Mouse (Mus musculus) urinary bladder, postnatal 25 days (tissue): ENCODE data around the gene Rb1.
A peak's percentile ranks its signal among the peaks of the same experiment; 100 is the strongest.

ENCODE experiments used
- DNase-seq: peaks from one replicate; pipeline ENCODE4 v3.0.0; 2022; ENCODE audit warnings: low spot score

The Rb1 gene

DNA sequence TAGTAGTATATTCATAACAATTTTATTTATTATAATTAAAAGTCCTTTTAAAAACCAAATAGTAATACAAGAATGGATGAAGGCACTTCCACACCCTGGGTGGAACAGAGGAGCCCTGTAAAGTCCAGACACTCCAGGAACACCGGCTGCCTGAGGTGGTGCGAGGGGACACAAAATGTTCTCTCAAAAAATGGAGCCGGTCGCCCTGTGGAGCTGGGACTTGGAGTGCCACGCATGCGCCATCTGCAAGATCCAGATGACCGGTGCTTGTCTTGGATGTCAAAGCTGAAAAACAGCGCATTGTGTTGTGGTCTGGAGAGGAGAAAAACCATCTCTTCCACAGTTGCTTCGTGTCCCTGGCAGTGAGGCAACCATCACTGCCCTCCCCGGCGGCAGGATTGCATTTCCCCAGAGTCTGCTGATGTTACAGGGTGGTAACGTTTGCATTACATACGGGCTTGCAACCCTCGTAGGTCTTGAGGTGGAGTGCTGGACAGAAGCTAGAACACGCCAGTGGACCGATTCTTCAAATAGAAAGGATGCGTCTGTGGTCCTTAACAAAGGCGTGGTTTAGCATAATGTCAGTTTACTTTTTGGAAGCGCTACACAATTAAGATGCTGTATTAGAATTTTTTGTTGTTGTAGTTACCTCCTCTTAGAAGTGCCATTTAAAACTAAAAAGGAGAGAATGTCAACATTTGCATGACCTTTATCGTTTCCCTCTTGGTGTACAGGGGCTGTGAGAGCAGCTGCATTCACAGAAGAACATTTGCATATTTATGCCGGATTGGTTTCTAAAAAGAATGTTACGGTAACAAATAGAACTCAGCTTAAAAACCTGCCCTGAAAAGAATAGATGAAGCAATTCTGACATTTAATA, 9.5 kb upstream of the Rb1 start:
- DNase-seq, result no peak

DNA sequence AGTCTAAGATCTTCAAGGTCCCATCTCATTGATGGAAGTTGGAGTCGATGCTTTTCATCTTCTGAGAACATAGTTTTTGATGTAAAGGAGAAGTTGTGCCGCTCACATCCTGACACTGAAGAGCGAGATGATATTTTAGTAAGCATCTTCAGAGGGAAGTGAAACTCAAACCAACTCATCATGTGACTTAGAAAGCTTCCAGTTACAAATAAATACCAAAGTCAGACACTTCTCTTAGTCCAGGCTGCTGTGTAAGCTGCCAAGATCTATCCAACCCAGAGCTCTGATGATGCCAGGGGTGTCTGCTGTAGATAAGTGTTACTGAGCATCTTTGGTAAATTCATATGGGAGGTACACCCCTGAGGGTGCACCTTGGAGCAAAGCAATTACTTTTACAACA, 8.3 kb upstream of the Rb1 start:
- no peak for DNase-seq

DNA sequence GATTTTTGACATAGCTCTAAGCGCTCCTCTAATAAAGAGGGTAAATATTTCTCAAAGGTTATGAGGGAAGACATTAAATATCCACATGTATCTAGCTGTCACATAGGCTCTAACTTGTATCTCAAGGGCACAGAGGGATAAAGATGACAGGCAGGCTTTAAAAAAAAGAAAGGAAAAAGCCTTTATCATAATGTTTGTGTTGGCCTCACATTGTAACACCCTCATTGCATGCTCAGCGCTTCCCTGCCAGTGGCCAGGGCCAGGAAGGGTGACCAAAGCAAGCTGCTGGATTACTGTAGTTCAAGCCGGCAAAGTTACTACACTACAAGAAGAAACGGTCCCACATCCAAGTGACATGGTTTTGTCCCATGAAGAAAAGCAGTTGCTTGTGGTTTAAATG, 5.8 kb upstream of the Rb1 start:
- no peak for DNase-seq

DNA sequence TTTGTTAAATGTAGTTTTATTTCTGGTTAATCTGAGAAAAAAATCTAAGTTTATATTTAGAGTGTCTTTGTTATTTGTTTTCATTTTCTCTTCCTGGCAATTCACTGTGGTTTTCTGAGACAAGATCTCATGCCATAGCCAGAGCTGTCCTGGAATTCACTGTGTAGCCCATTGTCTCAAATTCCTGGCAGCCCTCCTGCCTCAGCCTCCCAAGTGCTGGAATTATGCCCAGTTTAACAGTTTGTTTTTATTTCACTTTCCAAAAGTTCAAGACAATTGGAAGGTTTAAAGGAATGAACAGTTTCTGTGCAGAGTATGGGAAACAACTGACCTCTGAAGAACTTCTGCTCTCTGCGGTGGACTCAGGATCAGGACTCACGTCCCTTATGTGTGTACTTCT, 4.2 kb upstream of the Rb1 start:
- no peak for DNase-seq

DNA sequence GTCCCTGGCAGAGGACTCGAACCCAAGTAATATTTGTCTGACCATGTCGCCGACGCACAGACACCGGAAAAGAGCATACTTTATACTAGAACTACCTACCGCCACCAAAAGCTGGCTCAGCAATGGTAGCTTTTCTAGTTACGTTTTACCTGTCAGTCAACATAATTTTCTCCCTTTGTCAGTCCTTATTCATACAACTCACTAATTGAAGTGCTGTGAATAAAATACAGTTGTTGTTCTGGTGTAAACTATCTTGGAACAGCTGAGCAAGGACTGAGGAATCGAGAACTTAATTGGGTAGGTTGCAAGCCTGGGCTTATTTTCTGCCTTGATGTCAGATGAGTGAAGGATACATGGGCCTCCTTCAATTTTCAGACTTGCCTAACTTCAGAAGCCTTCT, 889 bp upstream of the Rb1 start:
- no peak for DNase-seq

DNA sequence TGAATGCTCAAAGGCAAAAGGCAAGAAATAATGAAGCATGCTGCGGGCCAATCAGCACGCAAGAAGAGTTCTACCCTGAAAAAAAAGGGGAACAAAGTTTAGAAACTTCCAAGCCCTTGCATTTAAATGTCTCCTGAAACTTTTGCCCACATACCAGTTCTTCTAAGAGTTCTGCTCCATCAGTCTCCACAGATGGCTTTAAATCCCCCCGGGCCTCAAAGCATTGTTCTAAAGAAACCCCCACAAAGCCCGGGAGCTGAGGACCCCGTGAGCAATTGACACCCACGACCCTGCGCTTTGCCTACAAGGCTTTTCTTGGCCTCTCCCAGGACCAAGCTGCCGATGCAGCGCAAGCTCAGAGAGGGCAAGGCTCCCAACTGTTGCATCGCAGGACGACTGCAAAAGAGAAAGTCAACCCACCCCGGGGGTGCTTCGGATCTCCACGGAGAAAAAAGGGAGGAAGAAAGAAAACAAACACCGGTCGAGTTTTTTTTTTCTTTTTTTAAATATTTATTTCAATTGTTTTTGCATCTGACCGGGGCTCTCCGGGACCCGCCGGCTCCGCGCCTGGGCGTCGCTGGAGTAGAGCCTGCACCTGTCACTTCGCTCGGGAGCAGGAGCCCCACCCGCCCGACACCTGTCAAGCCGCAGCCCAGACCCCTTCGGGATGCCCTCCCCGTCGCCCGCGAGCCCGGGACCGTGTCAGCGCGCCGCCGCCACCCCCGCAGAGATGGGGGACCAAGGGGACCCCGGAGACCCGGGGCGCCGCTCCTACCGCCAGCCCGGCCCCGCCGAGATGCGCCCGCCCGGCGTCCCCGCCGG, 777 bp downstream of the Rb1 start:
- peak; percentile 29 for DNase-seq

DNA sequence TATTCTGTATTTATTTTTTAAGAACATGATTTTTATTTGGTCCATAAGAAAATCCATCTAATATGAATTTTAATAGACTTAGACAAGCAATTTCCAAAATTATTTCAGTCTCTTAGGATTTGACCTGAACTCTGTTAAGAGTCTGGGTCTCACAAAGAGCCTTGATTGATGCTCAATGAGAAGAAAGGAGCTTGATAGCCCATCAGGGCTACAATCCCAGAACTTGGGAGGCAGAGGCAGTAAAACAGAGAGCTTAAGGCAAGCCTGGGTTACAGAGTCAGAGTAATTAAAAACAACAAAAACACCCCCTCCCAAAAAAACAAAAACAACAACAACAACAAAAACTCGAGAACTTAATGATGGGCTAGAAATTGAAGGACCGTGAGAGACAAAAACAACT, 1.7 kb downstream of the Rb1 start:
- DNase-seq, result no peak

DNA sequence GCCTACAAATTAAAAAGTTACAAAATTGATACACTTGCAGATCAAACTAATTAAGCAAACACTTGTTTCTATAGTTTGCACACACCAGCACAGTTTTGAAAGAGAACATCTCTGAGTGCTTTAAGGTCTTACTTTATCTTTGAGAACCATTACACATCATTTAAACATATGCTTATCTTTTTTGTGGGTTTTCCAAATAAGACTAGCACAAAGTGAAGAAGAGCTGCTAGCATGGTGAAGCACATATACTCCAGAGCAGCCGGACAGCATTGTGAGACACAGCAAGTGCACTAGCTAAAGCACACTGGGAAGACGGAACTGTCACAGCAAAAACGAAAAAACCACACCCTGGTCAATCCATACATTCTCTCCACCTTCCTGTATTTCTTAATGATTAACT, 3.5 kb downstream of the Rb1 start:
- no peak for DNase-seq

DNA sequence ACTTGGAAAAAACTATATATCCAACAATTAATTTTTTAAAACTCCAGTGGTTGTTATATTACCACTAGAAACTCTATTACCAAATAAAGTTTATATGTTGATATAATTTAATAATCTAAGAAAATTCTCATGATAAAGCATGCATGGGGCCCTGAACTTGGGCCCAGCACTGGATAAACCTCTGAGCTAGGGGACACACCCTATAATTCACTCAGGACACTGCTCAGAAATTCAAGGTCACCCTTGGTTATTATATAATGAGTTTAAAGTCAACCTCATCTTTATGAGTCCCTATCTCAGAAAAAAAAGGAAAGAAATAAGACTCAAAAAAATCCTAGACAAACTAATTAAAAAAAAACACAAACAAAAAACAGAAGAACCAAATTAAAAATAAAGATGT, 8.7 kb downstream of the Rb1 start:
- DNase-seq, result no peak

DNA sequence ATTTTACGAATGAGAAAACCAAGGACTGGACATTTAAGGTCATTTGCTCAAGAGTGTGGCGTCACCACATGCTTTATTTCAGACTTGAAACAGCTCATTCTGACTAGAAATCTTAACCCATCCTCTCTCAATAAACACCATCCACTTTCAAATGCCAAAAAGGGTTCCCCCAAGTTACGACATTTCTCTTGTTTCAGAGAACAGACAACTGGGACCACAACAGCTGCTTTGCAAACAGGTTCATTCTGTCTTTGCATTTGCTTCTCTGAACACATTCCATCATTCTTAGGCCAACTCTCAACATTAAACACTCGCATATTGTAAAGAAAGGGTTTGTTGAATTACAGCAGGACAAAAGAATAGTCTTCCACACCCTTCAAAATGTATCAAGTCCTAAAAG, 11.8 kb downstream of the Rb1 start:
- no peak for DNase-seq

DNA sequence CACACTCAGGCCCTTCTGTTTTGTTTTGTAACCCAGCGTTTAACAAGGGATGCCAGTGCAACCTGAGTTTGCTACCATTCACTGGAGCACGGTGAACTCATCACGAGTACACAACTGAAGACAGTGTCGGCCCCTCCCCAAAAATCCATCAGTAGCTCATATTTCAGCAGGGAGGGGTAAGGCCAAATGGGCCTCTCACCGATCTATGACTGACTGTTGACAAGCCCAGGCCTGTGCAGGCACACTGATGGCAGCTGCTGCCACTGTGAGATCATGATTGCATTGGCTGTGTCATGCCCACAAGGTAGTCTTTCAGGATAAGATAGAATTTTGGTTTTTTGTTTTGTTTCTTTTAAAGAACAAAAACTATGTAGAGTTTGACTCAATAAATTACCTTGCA, 12.2 kb downstream of the Rb1 start:
- peak; percentile 23 for DNase-seq

DNA sequence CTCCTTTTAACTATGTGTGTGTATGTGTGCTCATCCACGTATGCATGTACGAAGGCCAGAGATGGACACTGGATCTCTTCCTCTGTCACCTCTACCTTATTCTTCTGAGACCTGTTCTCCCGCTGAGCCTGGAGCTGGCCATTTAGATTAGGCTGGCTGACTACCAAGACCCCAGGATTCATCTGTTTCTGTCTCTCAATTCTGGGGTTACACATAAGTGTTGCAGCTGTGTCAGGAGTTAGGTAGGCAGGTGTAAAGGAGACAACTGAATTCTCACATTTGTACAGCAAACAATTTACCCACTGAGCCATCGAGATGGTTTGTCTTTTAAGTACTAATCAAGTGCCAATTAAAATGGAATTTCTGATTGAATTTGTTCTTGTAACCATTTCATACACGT, 12.7 kb downstream of the Rb1 start:
- DNase-seq, result no peak

DNA sequence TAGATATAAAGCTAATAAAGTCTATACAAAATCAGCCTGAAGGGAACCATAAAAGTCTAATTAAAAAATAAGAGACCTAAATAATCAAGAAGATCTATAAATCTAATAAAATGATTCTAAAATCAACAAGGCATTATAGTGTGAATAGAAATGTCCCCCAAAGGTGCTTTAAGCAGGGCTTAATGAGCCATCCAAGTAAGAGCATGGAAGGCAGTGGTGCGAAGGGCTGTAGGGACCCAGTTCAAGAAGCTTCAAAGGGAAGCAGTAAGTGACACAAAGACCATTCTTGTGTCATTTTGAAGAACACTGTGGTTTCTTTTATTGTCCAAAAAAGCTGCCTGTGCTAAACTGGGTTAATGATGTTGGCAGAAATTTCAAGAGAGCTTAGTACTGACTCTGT, 18.1 kb downstream of the Rb1 start:
- no peak for DNase-seq

DNA sequence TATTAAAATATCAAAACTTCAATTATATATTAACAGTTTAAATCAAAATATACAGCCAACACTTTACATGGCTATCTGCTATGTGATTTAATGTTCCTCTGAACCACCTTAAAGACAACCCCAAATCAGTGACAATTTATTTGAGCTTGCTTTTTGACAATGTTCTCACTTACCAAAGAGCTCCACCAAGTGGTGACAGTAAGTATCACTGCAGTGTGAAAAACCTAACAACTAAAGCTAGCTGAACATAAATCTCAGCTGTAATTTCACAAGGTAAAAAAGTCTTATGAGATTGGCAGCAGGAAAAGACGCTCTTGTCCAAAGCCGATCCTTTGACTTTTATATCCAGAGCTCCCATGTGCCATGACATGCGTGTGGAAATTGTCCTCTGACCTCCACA, 22.4 kb downstream of the Rb1 start:
- DNase-seq, result peak; percentile 42

DNA sequence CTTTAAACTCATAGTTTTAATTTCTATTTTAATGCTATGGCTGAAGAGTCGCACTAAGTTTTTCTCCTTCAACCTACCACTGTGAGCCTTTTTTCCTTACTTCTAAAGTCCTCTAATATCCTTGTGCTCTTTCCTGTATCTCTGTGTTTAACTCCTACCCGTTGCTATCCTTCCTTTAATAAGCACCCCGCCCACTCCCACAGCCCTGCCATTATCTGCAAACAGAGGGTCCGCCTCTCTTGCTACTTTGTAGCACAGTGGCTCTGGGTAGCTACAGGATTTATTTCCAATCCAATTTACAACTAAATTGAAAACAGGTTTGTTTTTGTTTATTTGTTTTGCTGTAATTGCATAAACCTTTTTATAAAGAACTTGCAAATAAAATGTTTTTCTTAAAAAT, 23.8 kb downstream of the Rb1 start:
- no peak for DNase-seq

DNA sequence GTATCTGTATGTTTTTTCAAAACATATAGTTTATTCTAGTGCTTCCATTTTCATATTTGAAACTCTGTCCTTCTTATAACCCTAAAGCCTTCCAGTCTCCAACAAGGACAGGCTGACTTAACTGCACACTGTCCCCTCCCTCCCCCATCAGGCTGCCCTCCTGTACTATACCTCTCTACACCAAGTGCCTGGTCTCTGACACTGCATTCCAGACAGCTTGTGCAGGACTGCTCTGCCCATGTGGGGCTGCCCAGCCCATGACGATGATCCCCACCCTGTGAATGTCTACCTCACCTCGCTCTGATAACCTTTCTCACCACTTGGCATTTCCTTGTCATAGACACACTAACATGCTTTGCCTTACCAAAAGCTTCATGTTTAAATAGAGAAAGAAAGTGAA, 30.1 kb downstream of the Rb1 start:
- no peak for DNase-seq

DNA sequence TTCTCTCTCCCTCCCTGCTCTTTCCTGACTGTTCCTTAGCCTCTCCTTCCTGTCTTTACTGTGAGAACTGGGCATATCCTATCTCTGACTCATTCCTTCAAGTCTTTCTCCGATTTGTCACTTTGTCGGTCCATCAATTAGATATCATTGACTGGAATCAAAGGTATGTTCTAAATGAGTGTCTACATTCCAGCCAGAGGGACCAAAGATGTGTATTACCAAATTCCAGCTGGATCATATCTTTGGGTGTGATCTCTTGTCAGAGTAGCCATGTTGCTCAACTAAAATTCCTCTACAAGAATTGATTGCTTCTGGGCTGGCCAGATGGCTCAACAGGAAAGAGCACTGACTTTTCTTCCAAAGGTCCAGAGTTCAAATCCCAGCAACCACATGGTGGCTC, 32.0 kb downstream of the Rb1 start:
- no peak for DNase-seq

DNA sequence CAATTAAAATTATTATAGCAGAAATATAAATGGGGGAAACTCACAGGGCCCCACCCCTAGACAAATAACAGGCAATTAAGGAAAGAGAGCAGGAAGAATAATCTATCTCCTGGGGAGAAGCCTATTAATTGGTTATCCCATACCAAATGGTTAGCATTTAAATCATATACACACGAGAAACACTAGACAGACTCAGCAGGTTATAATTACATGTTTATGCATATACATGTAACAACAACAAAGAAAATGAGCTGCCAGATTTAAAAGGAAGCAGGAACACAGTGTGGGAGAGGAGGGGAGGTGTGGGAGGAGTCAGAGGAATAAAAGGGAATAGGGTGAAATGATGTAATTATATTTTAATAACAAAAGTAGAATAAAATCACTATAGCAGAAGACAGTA, 33.2 kb downstream of the Rb1 start:
- no peak for DNase-seq

DNA sequence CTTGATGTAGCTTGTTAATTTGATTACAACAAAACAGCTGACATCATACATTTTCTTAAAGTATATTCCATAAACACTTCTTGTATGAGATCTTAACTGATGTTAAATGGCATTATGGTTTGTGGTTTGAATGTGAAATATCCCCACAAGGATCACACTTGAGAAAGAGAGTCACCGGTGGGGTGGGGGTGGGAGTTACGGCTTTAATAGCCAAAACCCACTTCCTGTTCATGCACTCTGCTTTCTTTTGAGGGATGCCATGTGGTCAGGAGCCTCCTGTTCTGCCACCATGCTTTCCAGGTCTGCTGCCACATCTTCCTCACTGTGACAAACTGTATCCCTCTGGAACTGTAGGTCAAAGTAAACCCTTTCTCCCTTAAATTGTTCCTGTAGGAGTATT, 35.7 kb downstream of the Rb1 start:
- no peak for DNase-seq

DNA sequence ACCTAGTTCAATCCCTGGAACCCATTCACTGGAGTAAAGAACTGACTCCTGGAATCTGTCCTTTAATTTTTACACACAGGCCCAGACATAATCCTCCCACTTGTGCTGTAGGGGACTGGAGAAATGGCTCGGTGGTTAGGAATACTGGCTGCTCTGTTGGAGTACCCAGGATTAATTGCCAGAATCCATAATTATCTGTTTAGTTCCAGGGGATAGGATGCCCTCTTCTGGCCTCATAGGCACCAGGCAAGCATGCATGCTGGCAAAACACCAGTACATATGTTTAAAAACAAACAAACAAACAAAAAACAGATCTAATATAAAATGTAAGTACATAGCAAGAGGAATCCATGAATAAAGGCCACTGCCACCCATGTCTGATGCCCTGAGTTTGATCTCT, 44.6 kb downstream of the Rb1 start:
- DNase-seq, result no peak

DNA sequence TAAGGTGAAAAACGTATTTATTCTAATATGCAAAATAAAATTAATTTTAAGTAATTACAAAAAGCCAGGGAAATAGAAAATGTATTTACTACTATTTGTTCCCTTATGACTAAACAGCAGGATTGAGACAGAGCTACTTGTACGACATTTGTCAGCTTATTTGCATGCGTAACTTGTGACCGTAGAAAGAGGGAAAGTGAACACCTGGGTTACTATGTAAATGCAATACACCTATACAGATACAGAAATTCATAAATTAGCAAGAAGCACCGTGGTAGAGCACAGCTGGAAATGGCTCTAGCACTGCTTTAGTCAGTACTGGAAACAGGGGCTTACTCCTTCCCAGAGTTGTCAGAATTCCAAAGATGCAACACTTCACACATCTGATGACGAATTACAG, 46.5 kb downstream of the Rb1 start:
- DNase-seq, result no peak

DNA sequence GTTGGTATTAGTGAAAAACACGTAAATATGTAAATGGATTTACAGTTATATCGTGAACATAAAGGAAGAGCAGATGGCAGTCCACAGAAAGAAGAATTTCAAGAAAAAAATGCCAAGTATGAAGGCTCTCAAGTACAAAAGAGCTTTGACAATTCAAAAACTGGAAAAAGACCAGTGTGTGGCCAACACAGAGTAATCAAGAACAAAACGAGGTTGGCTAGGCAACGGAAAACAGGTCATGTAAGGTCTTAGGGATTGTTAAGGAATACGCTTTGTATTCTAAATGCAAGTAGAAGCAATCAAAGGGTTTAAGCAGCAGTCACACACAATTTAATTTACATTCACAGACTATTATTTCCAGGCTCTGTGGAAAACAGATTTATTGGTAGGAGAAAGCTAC, 53.8 kb downstream of the Rb1 start:
- no peak for DNase-seq

DNA sequence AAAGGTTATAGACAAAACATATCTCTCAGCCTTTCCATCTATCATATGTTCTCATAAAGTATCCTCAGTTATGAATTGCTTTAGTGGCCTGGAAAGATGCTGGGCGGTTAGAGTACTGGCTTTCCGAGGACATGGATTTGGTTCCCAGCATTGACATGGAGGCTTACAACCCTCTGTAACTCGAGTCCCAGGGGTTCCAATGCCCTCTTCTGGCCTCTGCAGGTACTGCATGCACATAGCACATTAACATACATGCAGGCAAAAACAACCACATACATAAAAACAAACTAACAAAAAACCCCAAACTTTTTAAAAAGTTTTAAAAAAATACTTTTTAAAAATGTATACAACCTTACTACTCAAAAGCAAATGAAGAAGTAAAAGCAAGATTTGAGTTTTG, 59.5 kb downstream of the Rb1 start:
- no peak for DNase-seq

DNA sequence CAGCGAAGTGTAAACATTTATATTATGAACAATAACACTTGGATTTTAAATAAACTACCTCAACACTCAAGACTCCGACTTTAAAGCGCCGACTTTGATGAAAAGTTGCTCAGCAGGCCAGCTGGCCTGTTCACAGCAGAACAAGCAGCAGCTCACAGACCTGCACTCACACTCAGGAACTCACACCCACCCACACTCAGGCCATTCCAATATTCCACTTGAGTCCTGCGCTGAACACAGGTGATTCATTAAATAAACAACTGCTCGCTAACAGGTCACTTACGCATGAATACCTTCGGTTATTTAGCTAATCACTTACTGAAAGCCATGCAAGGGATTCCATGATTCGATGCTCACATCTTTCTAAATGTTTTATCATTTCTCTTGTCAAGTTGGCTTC, 63.4 kb downstream of the Rb1 start:
- no peak for DNase-seq
